Mouse (Mus musculus) monocyte, adult 2 months (primary cell): ENCODE results near the gene Lztr1.
A peak's percentile ranks its signal among the peaks of the same experiment; 100 is the strongest.
"Not testable (repeated sequence)": the region's sequence is repeated elsewhere in the genome, so short reads cannot be mapped to it uniquely, and the experiment has no call there.

Experiments
- DNase-seq, 2 experiments: peaks; one replicate each; pipeline ENCODE4 v3.0.0; 2022; ENCODE audit warnings: low spot score in 2 of 2, low read depth in 1 of 2

Lztr1 gene

DNA sequence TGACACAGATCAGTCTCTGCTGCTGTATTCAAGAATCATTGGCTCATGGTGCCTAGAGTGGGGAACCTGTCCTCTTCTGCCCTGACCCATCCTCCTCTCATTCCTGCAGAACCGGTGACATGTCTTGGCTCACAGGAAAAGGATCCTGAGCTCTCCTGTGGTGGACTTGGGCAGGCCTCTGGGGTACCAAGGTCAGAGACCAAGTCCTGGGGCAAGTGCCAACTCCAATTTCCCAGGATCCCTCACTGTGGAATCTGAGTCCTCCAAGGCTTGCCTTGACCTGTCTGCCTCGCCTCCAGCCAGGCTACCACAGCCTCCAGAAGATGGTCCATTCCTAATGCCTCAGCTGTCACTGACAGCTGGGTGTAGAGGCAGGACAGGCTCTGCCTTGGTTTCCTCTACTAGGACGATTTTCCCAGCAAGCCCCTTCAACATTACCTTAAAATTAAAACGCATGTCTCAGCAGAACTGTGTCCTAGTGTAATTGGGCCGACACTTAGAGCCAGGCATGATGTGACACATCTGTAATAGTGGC is 1.4 kb upstream of the Lztr1 start:
- no peak for DNase-seq

DNA sequence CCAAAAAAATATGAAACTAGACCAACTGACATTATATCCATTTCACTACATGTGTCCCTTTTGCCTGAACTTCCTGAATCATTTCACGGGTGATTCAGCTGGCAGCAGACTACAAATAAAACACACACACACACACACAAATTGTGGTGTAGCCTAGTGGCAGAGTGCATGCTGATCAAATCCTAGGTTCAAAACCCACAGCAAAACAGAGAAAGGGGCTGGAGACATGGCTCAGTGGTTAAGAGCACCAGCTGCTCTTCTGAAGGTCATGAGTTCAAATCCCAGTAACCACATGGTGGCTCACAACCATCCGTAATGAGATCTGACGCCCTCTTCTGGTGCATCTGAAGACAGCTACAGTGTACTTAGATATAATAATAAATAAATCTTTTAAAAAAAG is 457 bp upstream of the Lztr1 start:
- DNase-seq, result not testable (repeated sequence)

DNA sequence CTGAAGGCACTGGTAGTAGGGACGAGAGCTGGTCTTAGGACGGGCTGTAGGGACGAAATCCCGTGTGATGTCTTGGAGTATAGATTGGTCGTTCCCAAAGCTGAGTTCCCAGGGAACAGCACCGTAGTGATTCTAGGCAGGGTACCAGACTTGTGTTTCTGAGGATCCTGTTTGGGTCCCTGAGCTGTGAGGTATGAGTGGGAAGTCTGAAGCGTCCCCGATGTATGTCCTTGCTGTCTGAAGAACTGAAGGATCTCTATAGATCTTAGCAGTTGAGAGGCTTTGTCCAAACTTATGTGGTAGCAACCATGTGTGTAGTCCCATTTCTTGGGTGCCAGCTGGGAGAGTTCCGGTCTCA is 731 bp downstream of the Lztr1 start:
- no peak for DNase-seq

DNA sequence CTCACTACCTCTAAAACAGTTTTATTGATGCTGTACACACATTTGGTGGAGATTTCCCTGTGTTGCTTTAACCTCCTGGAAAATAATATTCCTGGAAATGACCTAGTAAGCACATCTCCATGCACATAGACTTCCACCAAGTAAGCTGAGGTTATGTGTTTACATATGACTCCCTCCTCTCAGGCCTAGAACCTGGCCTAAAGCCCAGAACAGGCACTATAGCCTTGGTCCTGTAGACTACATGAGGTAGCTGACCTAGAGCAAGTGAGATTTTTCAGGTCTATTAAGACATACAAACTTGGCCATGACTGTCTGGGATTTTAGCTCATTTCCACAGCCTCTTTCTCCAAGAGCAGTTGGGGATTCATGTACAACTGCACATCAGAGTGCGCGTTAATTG is 1.7 kb downstream of the Lztr1 start:
- DNase-seq, result no peak

DNA sequence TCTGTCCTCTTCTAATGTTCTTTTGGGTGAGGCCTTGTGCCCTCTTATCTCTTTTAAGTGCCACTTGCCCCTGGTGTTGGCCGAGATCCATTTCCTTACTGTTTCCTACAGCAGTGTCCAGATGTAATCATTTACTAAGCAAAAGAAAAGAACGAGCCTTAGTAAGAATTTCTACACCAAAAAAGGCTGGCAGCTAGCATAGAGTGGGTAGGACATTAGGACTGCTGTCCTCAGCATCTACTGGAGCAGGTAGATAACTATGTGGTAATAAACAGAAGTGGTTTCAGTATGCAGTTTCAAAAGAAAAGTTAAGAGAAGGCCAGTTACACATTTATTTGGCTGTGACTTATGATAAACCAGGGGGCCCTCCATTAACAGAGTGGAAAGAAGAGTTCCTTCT is 2.2 kb downstream of the Lztr1 start:
- no peak for DNase-seq

DNA sequence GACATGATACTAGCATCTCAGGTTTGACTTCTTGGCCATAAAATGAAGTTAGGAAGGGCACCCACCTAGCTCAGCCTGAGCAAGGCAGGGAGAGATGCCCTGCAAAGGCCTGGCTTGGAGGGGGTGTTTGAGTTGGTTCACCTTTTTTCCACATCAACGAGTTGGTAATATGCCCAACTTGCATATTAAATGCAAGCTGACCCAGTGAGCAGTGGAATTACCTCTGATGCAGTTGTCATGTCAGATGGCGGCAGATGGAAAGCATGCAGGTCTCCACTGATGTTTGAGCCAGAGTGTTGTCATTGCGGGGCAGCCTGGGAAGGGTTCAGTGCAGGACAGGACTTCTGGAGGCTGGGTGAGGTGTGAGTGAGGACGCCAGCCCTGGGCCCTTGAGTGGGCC is 2.9 kb downstream of the Lztr1 start:
- no peak for DNase-seq

DNA sequence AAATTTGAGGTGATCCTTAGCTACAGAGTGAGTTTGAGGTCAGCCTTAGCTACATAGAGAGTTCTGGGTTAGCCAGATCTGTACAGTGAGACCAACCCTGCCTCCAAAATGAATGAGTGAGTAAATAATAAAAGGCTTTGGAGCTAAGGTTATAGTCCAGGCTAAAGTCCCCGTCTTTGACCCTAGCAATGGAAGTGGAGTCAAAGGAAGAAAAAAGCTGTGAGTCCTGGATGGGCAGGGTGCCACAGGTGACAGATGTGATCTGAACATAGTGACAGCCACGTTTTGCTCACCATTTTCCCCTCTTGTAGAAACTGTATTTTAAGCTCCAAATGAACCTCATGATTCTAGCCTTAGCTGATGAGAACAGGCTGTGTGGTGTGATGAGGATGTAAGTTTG is 10.4 kb downstream of the Lztr1 start:
- no peak for DNase-seq

DNA sequence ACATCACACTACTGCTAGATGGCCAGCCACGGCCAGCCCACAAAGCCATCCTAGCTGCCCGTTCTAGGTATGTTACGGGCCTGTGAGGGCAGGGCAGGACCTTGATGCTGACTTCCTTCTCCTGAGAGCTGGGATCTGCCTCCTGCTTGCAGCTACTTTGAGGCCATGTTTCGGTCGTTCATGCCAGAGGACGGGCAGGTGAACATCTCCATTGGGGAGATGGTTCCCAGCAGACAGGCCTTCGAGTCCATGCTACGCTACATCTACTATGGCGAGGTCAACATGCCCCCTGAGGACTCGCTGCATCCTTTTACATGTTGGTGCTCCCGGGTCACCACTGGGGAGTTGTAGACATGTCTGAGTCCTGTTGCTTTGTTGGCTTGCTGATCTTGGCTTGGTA is 15.7 kb downstream of the Lztr1 start:
- no peak for DNase-seq

DNA sequence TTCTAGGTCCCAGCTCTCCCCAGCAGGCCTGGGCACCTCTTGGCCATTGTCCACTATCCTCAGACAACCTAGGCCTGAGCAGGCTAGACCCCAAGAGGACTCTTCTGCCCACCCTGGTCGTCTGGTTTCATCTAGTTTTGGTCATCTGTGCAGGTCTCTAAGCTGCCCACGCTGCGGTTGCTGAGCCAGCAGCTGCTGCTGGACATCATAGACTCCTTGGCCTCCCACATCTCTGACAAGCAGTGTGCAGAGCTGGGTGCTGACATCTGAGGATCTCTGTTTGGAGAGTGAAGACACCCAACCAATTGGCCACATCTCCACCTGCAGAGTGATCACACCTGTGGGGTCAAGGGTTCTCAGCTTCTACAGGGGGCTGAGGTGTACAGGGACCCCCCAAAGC is 17.0 kb downstream of the Lztr1 start:
- DNase-seq, result no peak

DNA sequence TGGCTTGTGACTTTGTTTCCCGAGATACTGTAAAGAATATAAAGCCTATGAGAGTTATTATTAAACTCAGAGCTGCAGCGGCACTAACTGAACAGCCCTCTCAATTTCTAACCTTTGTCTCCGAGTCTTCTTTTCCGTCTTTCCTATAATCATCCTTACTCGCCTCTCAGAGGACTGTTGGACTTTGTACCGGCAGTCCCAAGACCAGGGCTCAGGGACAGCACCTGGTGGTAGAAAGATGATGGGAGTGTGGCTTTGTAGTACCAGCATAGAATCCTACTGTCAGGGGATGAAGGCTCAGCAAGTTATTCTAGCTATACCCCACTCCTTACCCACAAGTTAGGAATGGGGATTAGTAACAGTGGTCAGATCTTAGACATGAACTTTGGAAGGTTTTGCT is 17.7 kb downstream of the Lztr1 start:
- DNase-seq, result no peak

DNA sequence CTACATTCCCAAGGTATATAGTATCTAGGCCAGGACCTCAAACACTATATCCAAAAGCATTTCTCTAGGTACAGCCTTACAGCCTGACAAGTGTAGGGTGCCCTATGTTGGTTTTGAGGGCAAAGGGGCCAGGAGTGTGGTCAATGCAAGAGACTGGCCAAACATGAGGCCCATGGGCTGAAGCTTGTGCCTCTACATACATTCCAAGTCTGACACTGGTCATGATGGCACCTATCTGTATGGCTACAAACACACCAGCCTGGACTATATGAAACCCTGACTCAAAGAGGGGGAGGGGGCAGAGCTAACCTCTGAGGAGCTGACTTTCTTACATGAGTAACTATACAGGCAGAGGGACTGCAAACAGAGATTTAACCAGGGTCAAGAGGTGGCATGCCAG is 19.1 kb downstream of the Lztr1 start:
- DNase-seq, result no peak

DNA sequence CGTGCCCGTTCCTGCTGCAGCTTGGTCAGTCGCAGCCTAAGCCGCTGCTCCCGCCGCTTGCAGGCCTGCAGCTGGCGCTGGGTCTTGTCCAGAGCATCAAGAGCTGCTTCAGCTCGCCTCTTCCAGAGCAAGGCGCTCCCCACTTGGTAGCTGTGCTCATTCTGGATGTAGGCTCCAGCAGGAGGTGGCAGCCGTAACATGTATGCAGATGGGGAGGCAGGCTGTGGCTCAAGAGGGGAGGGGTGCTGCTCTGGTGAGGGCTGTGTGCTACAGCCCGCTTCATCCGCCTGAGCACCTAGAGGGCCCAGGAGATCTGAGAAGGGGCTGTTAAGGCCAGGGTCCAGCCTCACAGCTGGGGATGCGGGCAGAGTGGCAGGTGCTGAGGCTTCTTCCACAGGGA is 19.8 kb downstream of the Lztr1 start:
- no peak for DNase-seq

DNA sequence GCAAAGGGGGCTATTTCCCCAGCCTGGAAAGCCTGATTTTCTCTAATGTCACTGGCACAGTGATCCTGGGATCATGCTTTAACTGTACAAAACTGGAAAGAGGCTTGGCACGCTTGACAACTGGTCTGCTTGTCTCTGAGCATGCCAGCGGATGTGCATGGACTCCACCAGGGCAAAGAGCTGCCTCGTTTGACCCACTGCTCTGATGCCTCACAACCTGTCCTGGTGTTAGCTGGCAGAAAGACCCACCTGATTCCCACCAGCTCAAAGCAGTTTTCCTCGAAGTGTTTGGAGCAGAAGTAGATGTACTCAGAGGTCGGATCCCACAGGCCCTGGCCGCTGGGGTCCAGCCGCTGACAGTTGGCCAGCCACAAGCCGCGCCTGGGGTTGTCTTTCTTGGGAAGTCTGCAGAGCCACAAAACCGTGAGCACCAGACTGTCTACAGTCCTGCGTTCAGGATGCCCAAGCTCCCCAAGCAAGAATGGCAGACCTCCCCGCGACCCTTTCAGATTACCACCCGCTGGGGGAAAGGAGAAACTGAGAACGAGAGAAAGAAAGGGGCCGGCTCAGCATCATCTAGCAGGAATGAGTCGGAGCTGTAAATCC is 21.6 kb downstream of the Lztr1 start:
- DNase-seq, result no peak

DNA sequence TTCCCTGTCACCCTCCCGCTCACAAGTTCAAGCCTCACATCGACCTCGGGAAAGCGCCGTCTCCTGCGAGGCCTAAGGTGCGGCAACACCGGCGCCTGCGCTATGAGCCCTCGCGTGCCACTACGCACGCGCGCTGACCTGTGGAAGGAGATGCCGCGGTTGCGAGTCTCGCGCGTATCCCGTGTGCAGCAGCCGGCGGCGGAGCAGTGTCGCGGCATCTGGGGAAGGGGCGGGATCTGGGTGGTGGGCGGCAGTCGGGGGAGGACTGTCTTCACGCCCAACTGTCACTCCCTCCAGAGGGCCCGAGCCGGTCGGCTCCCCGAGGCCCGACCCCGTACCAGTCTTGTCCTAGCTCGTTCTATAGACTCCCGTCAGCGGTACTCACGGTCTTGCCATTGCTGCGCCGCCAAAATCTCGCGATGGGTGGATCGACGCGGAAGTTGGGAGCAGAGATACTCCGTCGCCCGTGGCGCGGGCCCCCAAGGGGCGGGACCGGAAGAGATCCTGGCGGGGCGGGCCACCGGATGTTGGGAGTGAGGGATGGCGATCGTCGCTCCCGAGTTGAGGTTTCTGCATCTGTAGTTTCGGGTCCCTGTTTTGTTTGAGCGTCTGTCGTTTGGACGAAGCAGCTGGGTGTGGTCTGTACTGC is 22.3 kb downstream of the Lztr1 start, which contains the start of gene Thap7:
Gene Thap7 (minus strand): TSS at position 497 of the 649 bp plus-strand sequence.
- DNase-seq, result peak; percentile 93 to 95

DNA sequence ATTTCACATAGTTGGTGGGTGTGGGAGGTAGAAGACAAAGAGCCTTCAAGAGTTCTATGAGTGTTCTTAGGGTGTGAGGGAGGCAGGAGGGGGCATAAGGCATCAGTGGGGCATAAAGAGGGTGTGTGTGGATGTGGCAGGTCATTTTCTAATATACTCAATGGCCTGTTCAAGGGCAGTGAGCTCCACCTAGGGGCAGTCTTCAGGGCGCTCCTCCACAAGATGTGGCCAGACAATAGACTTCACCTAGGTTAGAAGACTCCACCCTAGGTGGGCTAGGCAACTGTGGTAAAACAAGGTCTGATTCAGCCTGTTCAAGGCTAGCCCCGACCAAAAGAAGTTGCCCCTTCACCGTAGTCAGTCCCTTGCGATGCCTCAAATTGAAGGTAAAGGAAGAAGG is 23.8 kb downstream of the Lztr1 start:
- DNase-seq, result no peak

DNA sequence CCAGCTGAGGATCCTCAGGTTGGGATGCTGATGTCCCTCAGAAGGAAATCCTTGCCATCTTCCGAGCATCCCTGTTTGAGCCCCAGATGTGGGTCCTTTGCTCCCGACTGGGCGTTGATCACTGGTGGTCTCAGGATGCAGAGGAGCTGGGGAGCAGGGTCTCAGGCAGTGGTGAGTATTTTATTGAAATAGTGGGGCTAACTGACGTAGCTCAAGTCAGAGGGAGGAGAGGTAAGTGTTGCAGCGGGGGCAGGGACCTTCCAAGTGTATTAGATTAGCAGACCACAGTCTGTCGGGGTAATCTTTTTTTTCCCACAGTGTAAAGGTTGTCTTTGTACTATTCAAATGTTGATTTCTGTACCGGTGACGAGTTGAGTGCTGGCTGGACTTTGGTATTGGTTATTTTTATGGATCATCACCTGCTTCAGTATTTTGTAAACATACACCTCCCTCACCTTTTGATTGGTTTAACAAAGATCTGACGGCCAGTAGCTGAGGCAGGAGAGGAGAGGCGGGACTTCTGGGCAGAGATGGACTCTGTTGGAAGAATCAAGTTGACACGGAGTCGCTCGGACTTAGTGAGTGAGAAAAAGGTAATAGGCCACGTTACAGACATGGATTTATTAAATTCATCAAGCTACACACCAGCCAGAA is 24.3 kb downstream of the Lztr1 start:
- no peak for DNase-seq

DNA sequence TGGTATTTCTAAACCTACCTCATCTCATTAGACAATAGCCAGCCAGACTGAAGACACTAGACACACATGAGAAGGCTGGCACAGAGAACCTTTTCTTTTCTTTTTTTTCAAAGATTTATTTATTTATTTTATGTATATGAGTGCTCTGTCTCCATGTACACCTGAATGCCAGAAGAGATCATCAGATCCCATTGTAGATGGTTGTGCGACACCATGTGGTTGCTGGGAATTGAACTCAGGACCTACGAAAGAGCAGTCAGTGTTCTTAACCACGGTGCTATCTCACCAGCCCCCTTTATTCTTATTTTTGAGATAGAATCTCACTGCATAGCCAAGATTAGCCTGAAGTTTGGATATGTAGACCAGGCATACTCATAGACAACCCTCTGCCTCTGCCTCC is 28.1 kb downstream of the Lztr1 start:
- no peak for DNase-seq

DNA sequence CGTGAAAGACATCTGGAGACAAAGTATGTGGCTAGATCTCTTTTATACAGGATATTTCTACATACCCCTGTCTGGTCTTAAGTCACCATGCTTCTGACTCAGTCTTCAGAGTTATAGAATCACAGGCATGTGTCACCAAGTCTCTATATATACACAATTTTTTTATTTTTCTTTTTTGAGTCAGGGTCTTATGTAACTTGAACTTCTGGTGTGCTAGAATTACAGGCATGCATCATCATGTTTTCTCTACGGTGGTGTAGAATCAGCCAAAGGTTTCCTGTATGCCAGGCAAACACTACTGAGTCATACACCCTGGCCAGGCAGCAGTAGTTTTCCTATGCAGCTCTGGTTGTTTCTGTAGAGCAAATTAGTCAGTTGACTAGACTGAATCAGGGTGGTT is 34.1 kb downstream of the Lztr1 start:
- no peak for DNase-seq

DNA sequence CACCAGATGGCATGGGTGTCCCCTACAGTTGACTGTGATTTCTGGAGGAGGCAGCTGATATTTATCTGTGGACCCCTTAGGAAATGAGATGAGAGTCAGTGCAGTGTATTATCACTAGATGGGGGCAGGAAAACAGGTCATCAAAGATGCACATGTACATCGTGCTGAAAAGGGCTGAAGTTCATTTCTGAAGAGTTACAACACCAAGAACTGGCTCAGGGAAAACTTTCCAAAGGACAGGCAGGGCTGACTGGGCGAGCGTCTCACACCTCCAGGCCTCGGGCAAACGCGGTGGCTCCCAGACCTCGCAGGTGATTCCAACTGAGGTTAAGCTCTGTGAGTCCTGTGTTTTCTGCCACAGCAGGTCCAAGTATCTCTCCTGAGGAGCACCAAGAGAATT is 44.3 kb downstream of the Lztr1 start:
- DNase-seq, result no peak

DNA sequence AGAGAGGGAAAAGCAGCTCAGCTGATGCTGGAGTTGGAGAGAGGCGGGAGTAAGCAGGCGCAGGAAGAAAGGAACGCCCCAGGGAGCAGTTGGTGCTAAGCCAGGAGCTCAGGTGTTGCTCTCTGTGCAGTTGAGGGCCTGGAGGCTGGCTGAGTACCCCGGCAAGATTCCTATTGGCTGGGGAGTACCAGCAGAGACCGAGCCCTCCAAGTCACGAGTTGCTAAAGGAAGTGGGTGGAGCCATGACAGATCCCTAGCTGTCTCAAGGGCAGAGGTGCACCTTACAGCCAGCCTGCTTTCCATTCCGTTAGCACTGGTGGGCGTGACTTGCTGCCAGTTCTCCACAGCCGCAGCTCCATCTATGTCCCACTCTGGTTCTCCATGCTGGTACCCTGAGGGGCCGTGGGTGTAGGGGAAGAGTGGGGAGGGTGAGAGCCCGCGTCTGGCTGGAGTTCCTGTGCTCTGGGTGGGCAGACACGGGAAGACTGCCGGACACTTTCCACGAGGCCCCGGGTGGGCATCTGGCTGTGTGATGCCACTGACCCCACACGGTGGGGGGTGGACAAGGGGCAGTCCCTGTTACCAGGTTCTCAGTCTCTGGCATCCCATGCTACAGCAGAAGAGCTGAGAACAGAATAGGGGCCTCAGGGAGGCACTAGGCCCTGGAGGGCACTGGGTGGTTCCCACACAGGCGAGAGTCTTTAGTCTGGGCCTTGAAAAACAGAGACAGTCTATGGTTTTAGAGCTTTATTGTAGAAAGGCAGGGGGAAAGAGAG is 45.6 kb downstream of the Lztr1 start:
- DNase-seq, result no peak

DNA sequence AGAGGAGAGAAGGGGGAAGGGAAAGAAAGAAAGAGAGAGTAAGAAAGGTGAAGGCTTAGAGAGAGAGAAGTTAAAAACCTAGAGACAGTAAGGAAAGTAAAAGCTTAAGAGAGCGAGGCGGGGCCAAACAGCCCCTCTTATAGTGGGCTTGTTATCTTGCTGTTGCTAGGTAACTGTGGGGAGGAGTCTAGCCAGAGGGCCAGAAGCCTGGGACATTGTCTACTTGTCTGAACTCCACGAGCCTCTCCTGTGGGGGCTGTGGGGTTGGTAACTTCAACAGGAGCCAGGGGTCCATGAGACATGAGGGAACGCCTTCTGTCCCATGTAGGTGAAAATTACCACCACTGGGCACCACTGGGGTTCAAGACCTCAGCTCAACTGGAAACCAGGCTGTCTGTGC is 46.2 kb downstream of the Lztr1 start:
- not testable (repeated sequence) for DNase-seq

DNA sequence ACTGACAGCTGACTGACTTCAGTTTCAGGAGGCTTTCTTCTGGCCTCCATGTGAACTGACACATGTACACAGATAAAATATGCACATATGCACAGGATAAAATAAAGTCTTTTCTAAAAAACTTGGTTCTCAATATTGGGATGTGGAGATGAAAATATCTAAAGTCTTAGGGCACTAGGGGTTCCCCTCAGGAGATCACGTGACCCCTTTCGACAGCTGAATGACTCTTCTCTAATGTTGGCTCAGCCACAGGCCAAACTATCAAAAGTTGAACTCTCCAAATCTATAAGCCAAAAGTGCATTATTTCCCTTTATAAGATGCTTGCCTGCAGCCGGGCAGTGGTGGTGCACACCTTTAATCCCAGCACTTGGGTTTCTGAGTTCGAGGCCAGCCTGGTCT is 47.7 kb downstream of the Lztr1 start:
- no peak for DNase-seq
